Mouse (Mus musculus) liver, postnatal 0 days (tissue): Measurements from ENCODE around the gene Tmem54. TPM values are rescaled to one million over a fixed set of nuclear protein-coding genes. Genes with fewer than 3 reads are reported as not detected.

Experiments used
- ATAC-seq: fragments of 200-750 bp; cut with Nextera tagmentation; 2 replicates; pipeline ENCODE4 v1.8.0; 2017; ENCODE audit warnings: mild to moderate bottlenecking, moderate library complexity
- DNase-seq: peaks from one replicate; pipeline ENCODE4 v3.0.0-alpha.2; 2016
- H3K27ac ChIP-seq: fragments of 300-500 bp; sonication (generic); 2 replicates; pipeline ENCODE4 v1.5.1; 2014; ENCODE audit warnings: antibody characterized with exemption, moderate library complexity, mild to moderate bottlenecking, low read depth
- H3K27me3 ChIP-seq: fragments of 300-500 bp; sonication (generic); 2 replicates; pipeline ENCODE4 v1.6.1; 2014; ENCODE audit warnings: low read length, control low read depth, mixed read lengths; ENCODE audit not compliant: insufficient read depth
- H3K36me3 ChIP-seq: fragments of 300-500 bp; sonication (generic); replicated peaks from 2 replicates; pipeline ENCODE4 v1.6.1; 2014; ENCODE audit warnings: mild to moderate bottlenecking, control low read depth, low read length, moderate library complexity, mixed read lengths; ENCODE audit not compliant: insufficient read depth
- H3K4me1 ChIP-seq: fragments of 300-500 bp; sonication (generic); 2 replicates; pipeline ENCODE4 v1.6.1; 2014; ENCODE audit warnings: antibody characterized with exemption, mild to moderate bottlenecking, control low read depth; ENCODE audit not compliant: insufficient read depth
- H3K4me2 ChIP-seq: fragments of 300-500 bp; sonication (generic); 2 replicates; pipeline ENCODE4 v1.6.1; 2014; ENCODE audit warnings: low read depth, mild to moderate bottlenecking, low read length, moderate library complexity, mixed read lengths
- H3K4me3 ChIP-seq: fragments of 300-500 bp; sonication (generic); 2 replicates; pipeline ENCODE4 v1.5.1; 2014; ENCODE audit warnings: low read depth, low read length
- H3K9ac ChIP-seq: fragments of 300-500 bp; sonication (generic); replicated peaks from 2 replicates; pipeline ENCODE4 v1.6.1; 2014; ENCODE audit warnings: mild to moderate bottlenecking, moderate library complexity
- H3K9me3 ChIP-seq: fragments of 300-500 bp; sonication (generic); 2 replicates; pipeline ENCODE4 v1.6.1; 2016; ENCODE audit warnings: mild to moderate bottlenecking, control low read depth, low read length, mixed read lengths
- CTCF ChIP-seq: sonication (generic); IDR thresholded peaks from 2 replicates; pipeline ENCODE4 v1.5.1; 2016; ENCODE audit warnings: antibody characterized with exemption, low read depth
- EP300 ChIP-seq: IDR thresholded peaks from 2 replicates; pipeline ENCODE4 v1.6.1; 2016; ENCODE audit warnings: antibody characterized with exemption, low read depth, mild to moderate bottlenecking
- WGBS: fragments of 180-500 bp; shearing (Covaris S2); extraction: QIAGEN DNeasy Blood & Tissue Kit; methylation state at CpG from one replicate; pipeline ENCODE4 v1.1.7; 2014; ENCODE audit not compliant: insufficient replicate concordance; 5-methylcytosine and 5-hydroxymethylcytosine counted together
- polyA plus RNA-seq: library from polyadenylated mRNA; unstranded; fragments of >200 nt; fragmentation: Nextera tagmentation; extraction: Ambion mirVana; gene quantifications from 2 replicates; pipeline ENCODE4 v1.2.1, GENCODE M21; 2015

Gene Tmem54
- polyA plus RNA-seq, 1 experiment from 2014 or later = 0.26 TPM

DNA sequence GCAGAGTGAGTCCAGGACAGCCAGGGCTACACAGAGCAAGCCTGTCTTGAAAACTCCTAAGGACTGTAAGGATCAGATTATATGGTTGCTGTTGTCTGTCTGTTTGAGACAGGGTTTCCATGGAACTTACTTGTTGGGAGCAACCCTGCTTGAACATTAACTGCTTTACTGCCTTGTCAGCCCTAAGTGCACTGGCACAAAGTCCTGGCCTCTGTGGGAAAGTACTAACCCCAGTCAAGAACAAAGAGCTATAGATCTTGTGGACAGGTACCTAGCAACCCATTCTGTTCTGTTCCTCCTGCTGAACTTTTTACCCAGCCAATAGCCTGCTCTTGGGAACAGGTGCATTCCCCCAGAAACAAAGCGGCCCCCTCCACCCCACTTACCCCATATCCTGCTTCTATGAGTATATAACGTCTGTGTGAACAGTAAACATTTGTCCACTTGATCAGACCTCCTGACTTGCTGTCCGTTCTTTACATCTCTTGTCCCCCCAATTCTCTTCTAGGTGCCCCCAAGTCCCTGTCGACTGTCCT, 46.0 kb downstream of the Tmem54 start:
- no peak overlapping the region for H3K4me3 ChIP-seq
- no peak for ATAC-seq
- no peaks in the 10 kb centered on the region for H3K4me1 ChIP-seq
- no peaks in the 10 kb centered on the region for H3K27me3 ChIP-seq
- H3K36me3 ChIP-seq = peaks cover 28% of the 10 kb centered on the region
- H3K27ac ChIP-seq = no peak overlapping the region
- H3K9ac ChIP-seq = no peak overlapping the region
- TF ChIP-seq CTCF (no peak), EP300 (no peak)
- WGBS = 80% methylated on average over 4 of the region's 4 CpGs
- DNase-seq = no peak
- no peaks in the 10 kb centered on the region for H3K9me3 ChIP-seq
- no peak overlapping the region for H3K4me2 ChIP-seq

DNA sequence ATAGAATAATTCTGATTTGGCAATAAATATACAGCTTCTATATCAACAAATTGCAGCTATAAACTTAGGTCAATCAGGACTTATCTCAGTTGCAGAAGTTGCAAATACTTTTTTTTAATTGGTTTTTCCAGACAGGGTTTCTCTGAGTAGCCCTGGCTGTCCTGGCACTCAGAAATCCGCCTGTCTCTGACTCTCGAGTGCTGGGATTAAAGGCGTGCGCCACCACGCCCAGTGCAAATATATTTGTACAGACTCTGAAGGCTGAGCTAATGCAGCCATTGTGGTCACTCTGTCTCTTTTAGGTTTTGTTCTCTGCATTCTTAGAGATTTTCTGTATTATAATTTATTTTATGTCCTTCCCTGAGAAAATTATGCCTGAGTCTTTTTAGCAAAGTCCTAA, 52.2 kb downstream of the Tmem54 start:
- no peak for DNase-seq
- Histone ChIP-seq H3K27me3 (no peaks in the 10 kb centered on the region), H3K4me2 (no peak overlapping the region), H3K4me3 (no peak overlapping the region), H3K9me3 (no peaks in the 10 kb centered on the region), H3K36me3 (peaks cover 29% of the 10 kb centered on the region), H3K9ac (no peak overlapping the region), H3K27ac (no peak overlapping the region), H3K4me1 (0 out of 2 replicates have a peak, but pooled peaks cover 3% of the 10 kb centered on the region)
- ATAC-seq = no peak
- TF ChIP-seq EP300 = no peak
- WGBS = 82% methylated on average over 5 of the region's 5 CpGs

DNA sequence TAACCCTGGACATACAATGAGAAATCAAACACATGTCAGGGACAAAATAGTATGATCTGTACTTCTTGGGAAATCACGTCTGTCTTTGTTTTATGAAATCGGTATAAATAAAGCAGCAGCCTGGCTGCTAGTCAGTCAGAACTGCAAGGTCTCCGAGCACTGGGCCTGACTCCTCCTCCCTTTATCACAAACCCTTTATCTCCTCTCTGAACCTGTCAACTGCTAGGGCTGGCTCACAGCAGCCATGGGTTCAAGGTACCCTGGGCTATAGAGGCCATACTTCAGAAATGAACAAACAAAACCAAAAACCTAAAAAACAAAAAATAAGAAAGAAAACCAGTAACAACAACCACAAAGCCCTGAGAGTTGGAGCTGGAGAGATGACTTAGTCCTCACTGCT, 53.2 kb downstream of the Tmem54 start:
- TF ChIP-seq CTCF = no peak
- TF ChIP-seq EP300 = peak; percentile 11; the same call in 1 of the 2 replicates
- no peak overlapping the region for H3K27ac ChIP-seq
- no peaks in the 10 kb centered on the region for H3K27me3 ChIP-seq
- no peaks in the 10 kb centered on the region for H3K9me3 ChIP-seq
- H3K9ac ChIP-seq = no peak overlapping the region
- peaks cover 25% of the 10 kb centered on the region for H3K36me3 ChIP-seq
- no peak overlapping the region for H3K4me2 ChIP-seq
- H3K4me1 ChIP-seq = 0 out of 2 replicates have a peak, but pooled peaks cover 3% of the 10 kb centered on the region
- ATAC-seq (peak; percentile 58; the same call in 1 of the 2 replicates), DNase-seq (no peak)
- 50% methylated on average over 3 of the region's 3 CpGs for WGBS
- no peak overlapping the region for H3K4me3 ChIP-seq

DNA sequence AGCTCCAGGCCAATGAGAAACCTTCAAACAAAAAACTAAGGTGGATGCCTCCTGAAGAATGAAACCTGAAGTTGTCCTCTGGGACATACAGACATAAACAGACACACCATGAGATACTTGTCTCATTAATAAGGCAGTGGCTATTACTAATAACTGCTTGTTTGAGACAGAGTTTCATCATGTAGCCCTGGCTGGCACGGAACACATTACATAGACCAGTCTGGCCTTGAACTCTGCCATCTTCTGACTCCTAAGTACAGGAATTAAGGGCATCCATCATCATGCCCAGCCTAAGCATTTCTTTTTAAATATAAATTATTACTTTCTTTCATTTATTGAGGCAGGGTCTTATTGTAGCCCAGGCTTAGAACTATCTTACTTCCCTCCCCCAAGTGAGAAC, 55.7 kb downstream of the Tmem54 start:
- Histone ChIP-seq H3K4me1 (0 out of 2 replicates have a peak, but pooled peaks cover 3% of the 10 kb centered on the region), H3K9ac (no peak overlapping the region), H3K36me3 (peaks cover 14% of the 10 kb centered on the region), H3K27me3 (no peaks in the 10 kb centered on the region), H3K27ac (no peak overlapping the region), H3K9me3 (no peaks in the 10 kb centered on the region), H3K4me3 (no peak overlapping the region), H3K4me2 (no peak overlapping the region)
- ATAC-seq (no peak), DNase-seq (no peak)
- no peak for TF ChIP-seq EP300
- no peak for TF ChIP-seq CTCF
- WGBS = 97% methylated on average over 1 of the region's 1 CpGs

Other genes with a start within 250 kb of the Tmem54 start
- 0.26 and 0.32 TPM in 2 replicates for gene Trim62, start 222.0 kb upstream of the Tmem54 start, polyA plus RNA-seq
- gene Azin2, start 143.1 kb upstream of the Tmem54 start, polyA plus RNA-seq = 1.6 and 1.8 TPM in 2 replicates
- 276 and 291 TPM in 2 replicates for gene Ak2, start 113.6 kb upstream of the Tmem54 start, polyA plus RNA-seq
- 5.5 and 6.0 TPM in 2 replicates for gene Rnf19b, start 47.3 kb upstream of the Tmem54 start, polyA plus RNA-seq
- 0.18 and 0.40 TPM in 2 replicates for gene Hpca, start 16.5 kb downstream of the Tmem54 start, polyA plus RNA-seq
- gene Fndc5, start 31.5 kb downstream of the Tmem54 start, polyA plus RNA-seq = 0.32 and 0.52 TPM in 2 replicates
- 3.5 and 3.6 TPM in 2 replicates for gene S100pbp, start 84.2 kb downstream of the Tmem54 start, polyA plus RNA-seq
- gene Yars, start 84.2 kb downstream of the Tmem54 start, polyA plus RNA-seq = 23.0 and 25.7 TPM in 2 replicates
- 1.4 and 1.8 TPM in 2 replicates for gene C77080, start 155.9 kb downstream of the Tmem54 start, polyA plus RNA-seq
- 0.15 TPM in 1 of 2 replicates, not detected in the other for gene Sync, start 182.1 kb downstream of the Tmem54 start, polyA plus RNA-seq
- gene Rbbp4, start 229.8 kb downstream of the Tmem54 start, polyA plus RNA-seq = 163 and 167 TPM in 2 replicates
- 32.2 and 34.2 TPM in 2 replicates for gene Zbtb8os, start 230.1 kb downstream of the Tmem54 start, polyA plus RNA-seq